Mouse (Mus musculus) limb, embryonic 14.5 days (tissue): ENCODE measurements around the gene Ube2z. TPM values are rescaled to one million over a fixed set of nuclear protein-coding genes. Genes with fewer than 3 reads are reported as not detected.

Experiments used
- ATAC-seq: fragments of 200-750 bp; cut with Nextera tagmentation; 2 replicates; pipeline ENCODE4 v1.8.0; 2017; ENCODE audit warnings: low read depth, moderate number of reproducible peaks, moderate TSS enrichment; ENCODE audit not compliant: low FRiP score
- DNase-seq: peaks from one replicate; pipeline ENCODE4 v3.0.0-alpha.2; 2015; ENCODE audit warnings: low spot score
- H3K27ac ChIP-seq: fragments of 300-500 bp; sonication (generic); replicated peaks from 2 replicates; pipeline ENCODE4 v1.5.1; 2014; ENCODE audit warnings: low read depth, mild to moderate bottlenecking, low read length, moderate library complexity, mixed read lengths
- H3K27me3 ChIP-seq: fragments of 300-500 bp; sonication (generic); 2 replicates; pipeline ENCODE4 v1.6.1; 2014; ENCODE audit warnings: low read length, mixed read lengths; ENCODE audit not compliant: control insufficient read depth, insufficient read depth
- H3K36me3 ChIP-seq: fragments of 300-500 bp; sonication (generic); 2 replicates; pipeline ENCODE4 v1.6.1; 2014; ENCODE audit warnings: mild to moderate bottlenecking, low read length, moderate library complexity, mixed read lengths; ENCODE audit not compliant: control insufficient read depth, insufficient read depth
- H3K4me1 ChIP-seq: fragments of 300-500 bp; sonication (generic); 2 replicates; pipeline ENCODE4 v1.6.1; 2014; ENCODE audit warnings: antibody characterized with exemption, low read length, mixed read lengths; ENCODE audit not compliant: control insufficient read depth, insufficient read depth
- H3K4me2 ChIP-seq: fragments of 300-500 bp; sonication (generic); replicated peaks from 2 replicates; pipeline ENCODE4 v1.6.1; 2014; ENCODE audit warnings: low read depth, mild to moderate bottlenecking, low read length, moderate library complexity; ENCODE audit not compliant: severe bottlenecking
- H3K4me3 ChIP-seq: fragments of 300-500 bp; sonication (generic); replicated peaks from 2 replicates; pipeline ENCODE4 v1.5.1; 2014; ENCODE audit warnings: low read length
- H3K9ac ChIP-seq: fragments of 300-500 bp; sonication (generic); 2 replicates; pipeline ENCODE4 v1.6.1; 2014; ENCODE audit warnings: mild to moderate bottlenecking, low read depth, low read length, moderate library complexity; ENCODE audit not compliant: severe bottlenecking
- H3K9me3 ChIP-seq: fragments of 300-500 bp; sonication (generic); 2 replicates; pipeline ENCODE4 v1.6.1; 2016; ENCODE audit warnings: low read length; ENCODE audit not compliant: control insufficient read depth
- POLR2A ChIP-seq: fragments of 200-500 bp; IDR thresholded peaks from 2 replicates; pipeline ENCODE4 v1.8.0; 2012; ENCODE audit warnings: inconsistent platforms, mild to moderate bottlenecking, moderate library complexity, borderline replicate concordance; ENCODE audit not compliant: insufficient read depth, insufficient read length; ENCODE audit errors: extremely low read depth
- WGBS: fragments of 180-500 bp; shearing (Covaris S2); extraction: QIAGEN DNeasy Blood & Tissue Kit; methylation state at CpG from one replicate; pipeline ENCODE4 v1.1.7; 2014; 5-methylcytosine and 5-hydroxymethylcytosine counted together
- polyA plus RNA-seq, 2 experiments: library from polyadenylated mRNA; depleted of rRNA in 1 of 2; stranded (reverse) in 1 of 2; unstranded in 1 of 2; fragments of >200 nt; fragmentation: Nextera tagmentation in 1 of 2; extraction: Ambion mirVana in 1 of 2; gene quantifications; 2 replicates each; pipeline versions ENCODE4 v1.2.1 to v1.2.3; 2012 to 2014

The Ube2z gene
- polyA plus RNA-seq, 2 experiments: 40.9 to 68.9 TPM

DNA sequence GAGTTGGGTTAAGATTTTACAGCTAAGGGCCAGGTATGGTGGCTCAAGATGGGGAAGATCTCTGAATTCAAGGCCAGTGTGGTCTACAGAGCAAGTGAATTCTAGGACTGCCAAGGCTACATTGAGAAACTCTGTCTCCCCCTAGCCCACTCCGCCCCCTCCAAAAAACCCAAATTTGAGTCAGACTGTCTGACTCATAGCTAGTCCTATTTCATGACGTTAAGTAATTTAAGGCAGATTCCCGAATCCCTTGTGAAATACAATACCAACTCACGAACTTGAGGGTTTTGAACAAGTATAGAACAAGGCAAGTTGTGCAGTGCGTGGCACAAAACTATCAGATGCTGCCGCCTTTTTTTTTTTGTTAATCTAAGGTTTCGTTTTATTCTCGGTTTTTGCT is 31.1 kb downstream of the Ube2z start:
- H3K36me3 ChIP-seq: peaks cover 7% of the 10 kb centered on the region
- H3K4me2 ChIP-seq: peak overlapping the region; percentile 84
- H3K9ac ChIP-seq: peak overlapping the region; percentile 68; the same call in 1 of the 2 replicates
- H3K27ac ChIP-seq: no peak overlapping the region
- peaks cover 11% of the 10 kb centered on the region for H3K4me1 ChIP-seq
- ATAC-seq: no peak
- TF ChIP-seq POLR2A: no peak
- DNase-seq: no peak
- no peaks in the 10 kb centered on the region for H3K9me3 ChIP-seq
- peak overlapping the region; percentile 65 for H3K4me3 ChIP-seq
- WGBS: 47% methylated on average over 8 of the region's 8 CpGs
- no peaks in the 10 kb centered on the region for H3K27me3 ChIP-seq

- whole genome bisulfite sequencing: 97% methylated on average over 3 of the region's 3 CpGs
- peaks cover 3% of the 10 kb centered on the region; the same call in 1 of the 2 replicates for H3K36me3 ChIP-seq
- no peak overlapping the region for H3K4me2 ChIP-seq
- H3K4me1 ChIP-seq: peaks cover 11% of the 10 kb centered on the region
- H3K4me3 ChIP-seq: no peak overlapping the region
- H3K27ac ChIP-seq: no peak overlapping the region
- no peaks in the 10 kb centered on the region for H3K27me3 ChIP-seq
- ATAC-seq (no peak), DNase-seq (no peak)
- no peak overlapping the region for H3K9ac ChIP-seq
- no peak for TF ChIP-seq POLR2A
- H3K9me3 ChIP-seq: no peaks in the 10 kb centered on the region
These were observed 31.9 kb downstream of the Ube2z start for GRCm38 (mm10) chr11:96033264-96033663.

DNA sequence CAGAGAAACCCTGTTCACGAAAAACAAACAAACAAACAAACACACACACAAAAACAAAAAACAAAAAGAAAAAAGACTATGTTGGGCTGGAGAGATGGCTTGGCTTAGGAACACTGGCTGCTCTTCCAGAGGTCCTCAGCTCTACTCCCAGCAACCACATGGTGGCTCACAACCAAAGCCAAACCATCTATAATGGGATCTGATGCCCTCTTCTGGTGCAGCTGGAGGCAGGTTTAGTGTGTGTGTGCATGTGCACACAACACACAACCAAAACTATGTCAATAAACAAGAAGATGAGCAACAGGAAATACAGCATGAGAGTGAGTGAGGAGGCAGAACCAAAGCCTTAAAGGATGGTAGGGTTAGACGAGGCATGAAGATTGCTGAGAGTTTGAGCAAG is 33.5 kb downstream of the Ube2z start:
- H3K27me3 ChIP-seq: no peaks in the 10 kb centered on the region
- TF ChIP-seq POLR2A: no peak

DNA sequence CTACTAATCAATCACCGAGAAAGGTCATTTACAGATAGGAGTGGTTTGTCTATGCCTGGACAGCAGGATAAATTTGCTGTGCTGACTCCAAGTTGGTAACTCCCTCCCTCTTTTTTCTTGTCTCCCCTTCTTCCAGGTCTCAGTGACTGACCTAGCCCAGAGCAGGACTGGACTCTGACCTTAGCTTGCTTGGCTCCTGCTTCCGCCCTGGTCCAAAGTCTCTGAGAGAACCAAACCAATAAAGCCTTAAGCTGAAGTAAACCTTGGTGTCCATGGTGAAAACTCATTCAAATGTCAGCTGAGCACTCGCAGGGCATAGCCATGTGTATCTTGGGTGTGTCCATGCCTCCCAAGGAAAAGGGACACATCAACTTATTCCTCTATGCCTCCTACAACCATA is 34.6 kb downstream of the Ube2z start:
- WGBS: 86% methylated on average over 3 of the region's 3 CpGs
- peaks cover 8% of the 10 kb centered on the region for H3K4me1 ChIP-seq

More for the DNA sequence above, 33.5 kb downstream of the Ube2z start:
- no peak overlapping the region for H3K4me3 ChIP-seq
- H3K9me3 ChIP-seq: no peaks in the 10 kb centered on the region
- no peak overlapping the region for H3K27ac ChIP-seq
- no peak for ATAC-seq
- peaks cover 11% of the 10 kb centered on the region for H3K4me1 ChIP-seq
- H3K9ac ChIP-seq: no peak overlapping the region
- 80% methylated on average over 2 of the region's 2 CpGs for WGBS
- H3K4me2 ChIP-seq: no peak overlapping the region
- no peak for DNase-seq
- H3K36me3 ChIP-seq: no peaks in the 10 kb centered on the region

DNA sequence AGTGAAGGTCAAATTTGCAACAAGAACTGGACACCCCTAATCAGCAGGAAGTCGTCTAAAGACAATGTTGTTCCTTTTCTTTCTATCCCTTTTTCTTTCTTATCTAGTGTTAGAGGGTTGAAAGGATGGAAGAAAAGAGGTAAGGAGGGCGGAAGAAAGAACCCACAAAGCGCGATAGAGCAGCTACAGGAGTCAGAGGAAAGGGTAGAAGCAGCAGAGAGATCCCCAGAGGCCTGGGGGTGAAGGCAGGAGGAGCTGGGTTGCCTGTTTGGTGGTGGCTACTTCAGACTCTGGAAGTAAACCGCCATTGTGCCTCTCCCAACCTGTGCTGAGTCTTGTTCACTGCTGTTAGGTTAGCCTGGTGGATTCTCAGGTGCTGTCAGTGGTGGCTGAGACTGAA is 37.1 kb downstream of the Ube2z start:
- no peak for TF ChIP-seq POLR2A
- Histone ChIP-seq H3K27me3 (no peaks in the 10 kb centered on the region), H3K4me3 (no peak overlapping the region), H3K9me3 (no peaks in the 10 kb centered on the region), H3K36me3 (no peaks in the 10 kb centered on the region), H3K4me2 (no peak overlapping the region), H3K4me1 (no peaks in the 10 kb centered on the region), H3K9ac (no peak overlapping the region), H3K27ac (no peak overlapping the region)
- 74% methylated on average over 5 of the region's 5 CpGs for WGBS
- DNase-seq (no peak), ATAC-seq (no peak)

More for the DNA sequence above, 34.6 kb downstream of the Ube2z start:
- Histone ChIP-seq H3K4me2 (no peak overlapping the region), H3K27me3 (no peaks in the 10 kb centered on the region), H3K9me3 (no peaks in the 10 kb centered on the region), H3K9ac (no peak overlapping the region), H3K36me3 (no peaks in the 10 kb centered on the region), H3K27ac (no peak overlapping the region), H3K4me3 (no peak overlapping the region)
- TF ChIP-seq POLR2A: no peak
- DNase-seq (no peak), ATAC-seq (no peak)

DNA sequence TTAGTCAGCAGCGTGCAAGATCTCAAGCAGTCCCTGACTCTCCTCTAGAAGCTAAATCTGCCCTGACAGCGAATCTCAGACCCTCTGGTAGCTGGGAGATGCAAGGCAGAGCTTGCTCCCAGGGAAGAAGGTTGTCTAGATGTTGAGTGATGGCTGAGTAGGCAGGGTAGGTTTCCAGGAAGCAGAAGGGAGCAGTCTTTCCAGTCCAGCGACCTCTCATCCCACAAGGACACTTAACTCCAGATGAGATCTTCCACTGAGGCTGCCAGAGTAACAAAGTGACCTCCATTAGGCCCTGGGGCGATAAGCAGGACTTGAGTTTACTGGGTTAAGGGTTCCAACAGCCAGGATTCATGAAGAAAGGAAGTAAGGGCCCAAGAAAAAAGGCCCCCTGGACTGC is 44.6 kb downstream of the Ube2z start:
- H3K9ac ChIP-seq: no peak overlapping the region
- H3K4me2 ChIP-seq: no peak overlapping the region
- no peaks in the 10 kb centered on the region for H3K36me3 ChIP-seq
- H3K27ac ChIP-seq: no peak overlapping the region
- no peak for ATAC-seq
- H3K4me3 ChIP-seq: no peak overlapping the region
- H3K27me3 ChIP-seq: no peaks in the 10 kb centered on the region
- DNase-seq: no peak
- no peaks in the 10 kb centered on the region for H3K4me1 ChIP-seq
- WGBS: 66% methylated on average over 4 of the region's 4 CpGs
- no peak for TF ChIP-seq POLR2A
- no peaks in the 10 kb centered on the region for H3K9me3 ChIP-seq
